Mouse (Mus musculus) kidney, adult 11 months (tissue): ENCODE results near the gene Gm43064.
"Not testable (repeated sequence)": the region's sequence is repeated elsewhere in the genome, so short reads cannot be mapped to it uniquely, and the experiment has no call there.

Source experiments
- DNase-seq: peaks from one replicate; pipeline ENCODE4 v3.0.0; 2022

Gene Gm43064

DNA sequence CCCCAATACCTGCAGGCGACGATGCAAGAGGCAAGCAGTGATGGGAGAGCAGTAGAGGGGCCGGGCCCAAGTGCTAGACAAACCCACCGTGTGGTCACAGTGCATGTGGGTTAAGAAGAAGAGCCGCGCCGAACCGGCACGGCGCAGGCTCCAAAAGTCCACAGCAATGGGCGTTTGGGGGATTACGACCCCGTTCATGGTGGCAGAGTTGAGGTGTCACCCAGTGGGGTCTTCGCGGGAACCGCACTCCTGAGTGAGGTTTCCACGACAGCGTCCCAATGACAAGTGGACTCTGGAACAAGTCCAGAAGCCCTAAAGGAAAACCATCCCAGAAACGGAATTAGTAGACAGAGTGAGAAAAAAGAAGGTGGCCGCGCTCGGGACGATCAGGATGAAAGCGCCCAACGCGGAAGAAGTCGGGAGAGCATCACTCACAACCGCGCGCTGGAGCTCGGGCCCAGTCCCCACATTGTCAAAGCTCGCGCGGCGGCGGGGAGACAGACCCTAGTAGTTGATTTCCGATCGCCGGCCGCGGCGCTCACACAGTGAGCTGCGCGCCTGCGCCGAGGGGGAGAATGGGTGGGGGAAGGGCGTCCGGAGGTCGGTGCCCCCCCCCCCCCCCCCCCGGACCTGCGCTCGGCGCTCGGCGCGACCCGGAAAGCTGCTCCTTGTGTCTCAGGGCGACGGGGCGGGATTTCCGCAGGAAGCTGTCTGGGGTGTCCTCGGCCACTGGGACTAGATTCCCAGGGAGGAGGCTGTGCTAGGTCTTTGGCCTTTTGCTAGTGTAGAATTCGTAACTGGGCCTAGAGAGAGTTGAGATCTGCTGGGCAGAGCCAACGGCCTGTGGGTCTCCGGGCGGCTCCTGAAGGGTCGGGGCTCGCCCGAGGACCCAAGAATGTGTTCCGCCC, at the start of gene Gm43064, which contains the start of the genes Dclre1b and Ap4b1:
Gene Gm43064, plus strand, starts transcription at position 683 of the 908 bp plus-strand sequence.
Gene Dclre1b, minus strand, starts transcription at position 554 of the 908 bp plus-strand sequence.
Gene Ap4b1, plus strand, starts transcription at position 630 of the 908 bp plus-strand sequence.
- peak; percentile 86 for DNase-seq

DNA sequence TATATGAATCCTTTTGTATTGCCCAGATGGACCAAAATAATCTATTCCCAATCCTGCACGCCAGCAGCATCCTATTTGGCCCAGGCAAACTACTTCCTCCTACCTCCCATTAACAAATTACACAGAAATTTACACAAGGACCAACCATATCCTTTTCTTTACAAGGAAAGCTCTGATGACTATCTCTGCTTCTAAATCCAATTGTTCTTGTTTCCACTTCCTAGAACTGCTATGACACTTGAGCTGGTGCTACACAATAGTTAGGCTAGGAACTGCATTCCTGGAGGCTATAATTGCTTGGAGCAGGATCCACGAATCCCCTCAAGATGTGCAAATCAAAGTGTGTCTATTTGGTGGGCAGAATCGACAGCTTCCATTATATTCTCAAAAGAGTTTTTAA, 42.6 kb upstream of the Gm43064 start:
- DNase-seq = no peak

DNA sequence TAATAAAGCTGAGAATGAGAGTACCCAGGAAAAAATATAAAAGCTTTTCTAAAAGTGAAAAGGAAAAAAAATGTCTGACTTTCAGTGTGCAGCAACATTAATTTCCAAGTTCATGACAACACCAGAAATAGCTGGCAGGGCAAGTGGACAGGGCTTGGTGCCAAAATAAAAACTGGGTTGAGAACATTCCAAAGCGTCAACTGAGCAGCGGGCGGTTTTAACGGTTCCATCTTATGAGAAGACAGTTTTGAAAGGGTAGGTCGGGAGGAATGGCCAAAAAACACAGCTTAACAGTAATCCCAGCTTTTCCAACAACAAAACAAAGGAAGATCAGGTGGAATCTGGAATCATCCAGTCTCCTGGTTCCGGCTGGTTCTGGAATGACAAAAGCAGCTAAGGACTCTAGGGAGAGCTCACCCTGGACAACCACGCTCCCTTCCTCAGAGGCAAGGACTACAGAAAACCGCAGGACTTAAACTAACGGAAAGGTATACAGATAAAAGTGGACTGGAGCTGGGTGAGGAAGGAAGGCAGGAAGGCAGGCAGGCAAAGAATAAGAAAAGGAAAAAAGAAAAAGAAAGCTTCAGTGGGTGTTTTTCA, 37.7 kb upstream of the Gm43064 start:
- peak; percentile 82 for DNase-seq

DNA sequence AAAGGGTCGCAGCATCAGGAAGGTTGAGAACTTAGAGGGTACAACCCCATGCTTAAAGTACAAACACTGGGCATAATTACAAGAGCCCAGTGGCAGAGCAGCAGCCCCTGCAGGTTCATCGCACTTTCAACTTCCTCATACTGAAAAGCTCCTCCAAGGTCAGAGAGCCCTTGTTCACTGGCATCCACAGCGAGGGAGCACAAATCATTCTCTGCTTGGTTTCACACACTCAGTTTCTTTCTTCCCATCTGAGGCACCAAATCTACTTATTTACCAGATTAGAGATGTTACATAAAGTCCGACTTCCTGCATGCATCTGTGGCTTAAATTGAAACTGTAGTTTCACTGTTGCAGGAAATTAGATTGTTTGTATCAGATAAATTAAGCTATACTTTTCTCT, 36.5 kb upstream of the Gm43064 start:
- DNase-seq = peak; percentile 65

DNA sequence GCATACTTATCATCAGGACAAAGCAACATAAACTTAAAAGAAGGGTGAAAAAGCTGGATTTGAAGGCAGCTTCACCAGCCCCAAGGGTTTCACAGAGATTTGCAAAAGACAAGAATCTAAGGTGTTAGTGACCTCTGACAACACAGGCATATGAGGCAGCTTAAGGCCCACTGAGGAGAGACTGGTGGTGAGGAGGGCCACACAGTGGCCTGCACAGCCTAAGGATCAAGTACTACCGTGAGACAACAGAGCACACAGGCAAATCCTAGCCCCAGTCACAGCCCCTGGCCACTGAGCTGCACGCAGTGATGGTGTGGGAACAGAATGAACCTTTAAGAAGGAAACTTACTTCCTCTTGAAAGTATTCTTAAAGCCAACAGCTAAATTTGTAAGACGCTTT, 35.9 kb upstream of the Gm43064 start:
- DNase-seq = no peak

DNA sequence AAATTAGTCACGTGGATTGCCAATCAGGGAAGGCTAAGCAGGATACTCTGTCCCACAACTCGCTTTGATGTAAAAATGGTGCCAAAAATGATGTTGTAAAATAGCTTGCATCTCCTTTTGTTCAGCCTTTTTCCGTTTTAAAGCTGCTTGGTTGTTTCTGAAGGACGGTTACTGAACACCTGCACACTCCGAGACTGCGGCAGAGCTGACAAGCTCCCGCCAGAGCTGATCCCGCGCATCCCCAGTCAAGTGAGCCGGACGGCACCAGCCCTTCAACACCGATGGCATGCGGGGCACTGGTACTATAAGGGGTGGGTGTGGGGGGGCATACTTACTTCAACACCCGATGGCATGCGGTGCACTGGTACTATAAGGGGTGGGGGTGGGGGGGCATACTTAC, 35.4 kb upstream of the Gm43064 start:
- no peak for DNase-seq

DNA sequence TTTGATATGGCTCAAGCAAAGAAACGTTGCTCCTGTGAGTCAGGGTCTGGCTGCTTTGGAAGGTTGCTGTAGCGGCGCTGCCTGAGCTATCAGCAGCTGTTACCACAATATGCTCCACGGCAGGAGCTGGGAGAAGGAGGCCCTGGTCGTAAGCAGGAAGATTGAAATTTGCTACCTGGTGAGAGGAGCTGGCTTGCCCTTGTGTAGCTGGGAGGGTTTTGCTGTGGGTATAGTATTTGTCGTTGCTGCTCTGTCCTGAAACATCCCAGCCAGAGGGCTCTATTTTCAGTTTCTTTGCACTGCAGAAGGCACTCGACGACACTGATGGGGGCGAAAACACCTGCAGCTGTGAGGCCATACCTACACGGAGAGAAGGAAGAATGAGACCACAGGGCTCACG, 31.4 kb upstream of the Gm43064 start:
- no peak for DNase-seq

DNA sequence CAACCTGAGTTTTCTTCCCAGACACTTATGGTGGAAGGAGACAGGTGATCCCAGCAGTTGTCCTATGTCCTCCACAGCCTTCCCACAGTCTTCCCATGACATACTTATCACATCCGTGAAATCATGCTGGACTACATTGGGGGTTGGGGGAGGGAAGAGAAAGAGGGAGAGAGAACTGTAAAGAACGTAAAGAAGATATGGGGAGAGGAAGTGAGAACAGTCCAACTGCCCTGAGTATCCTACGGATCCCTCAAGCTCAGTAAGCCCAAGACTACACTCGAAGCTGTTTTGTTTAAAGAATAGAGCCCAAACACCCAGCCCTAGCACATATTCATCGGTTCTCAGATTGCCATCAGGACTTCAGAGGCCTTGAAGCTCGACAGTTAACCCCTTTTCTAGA, 30.7 kb upstream of the Gm43064 start:
- DNase-seq = no peak

DNA sequence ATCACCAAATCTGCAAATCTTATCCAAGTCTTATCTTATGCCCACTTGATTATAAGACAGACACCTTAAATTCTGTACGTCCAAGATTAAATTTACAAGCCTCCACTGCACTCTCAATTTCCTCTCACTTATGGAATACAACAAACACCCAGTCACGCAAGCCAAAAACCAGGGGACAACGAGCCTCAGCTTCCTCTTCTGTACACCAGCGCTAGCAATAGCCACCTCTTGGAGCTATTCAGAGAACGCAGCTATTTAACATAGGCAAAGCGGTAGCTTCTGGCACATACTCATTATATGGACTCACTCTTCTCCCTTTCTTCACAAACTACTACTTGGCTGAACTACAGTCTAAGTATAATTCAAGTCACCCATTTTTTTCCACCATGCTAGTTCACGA, 30.2 kb upstream of the Gm43064 start:
- DNase-seq = no peak

DNA sequence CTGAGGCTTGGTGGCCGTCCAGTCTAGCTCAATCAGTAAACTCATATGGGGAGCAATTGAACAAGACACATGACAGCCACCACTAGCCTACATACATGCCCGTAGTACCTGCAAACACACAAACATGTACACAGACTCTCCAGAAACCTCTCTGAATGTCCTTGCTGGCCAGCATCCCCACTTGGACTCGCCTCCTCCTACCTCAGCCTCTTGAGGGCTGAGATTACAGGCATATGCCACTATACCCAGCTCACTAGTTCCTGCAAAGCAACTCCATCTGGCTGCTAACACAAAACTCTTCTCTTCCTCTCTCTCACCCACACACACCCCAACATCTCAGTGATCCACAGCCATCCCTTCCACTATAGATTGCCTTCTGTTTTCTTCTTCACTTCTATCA, 29.1 kb upstream of the Gm43064 start:
- no peak for DNase-seq

DNA sequence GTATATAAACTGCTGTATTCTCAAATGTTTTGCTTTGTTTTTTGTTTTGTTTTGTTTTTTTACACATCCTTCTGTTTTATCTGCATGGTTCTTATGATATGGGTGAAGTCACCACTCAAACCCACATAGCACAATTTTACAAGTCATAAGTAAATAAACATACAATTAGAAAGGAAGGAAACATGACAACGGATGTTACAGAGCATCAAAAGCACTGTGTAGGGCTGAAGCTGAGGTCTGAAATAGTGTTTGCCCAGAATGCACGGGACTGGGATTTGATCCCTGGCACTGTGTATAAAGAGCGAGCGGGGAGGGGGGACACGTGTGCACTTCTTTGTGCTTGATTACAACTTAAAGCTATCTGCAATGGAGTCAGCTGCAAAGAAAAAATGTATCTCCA, 28.6 kb upstream of the Gm43064 start:
- no peak for DNase-seq

DNA sequence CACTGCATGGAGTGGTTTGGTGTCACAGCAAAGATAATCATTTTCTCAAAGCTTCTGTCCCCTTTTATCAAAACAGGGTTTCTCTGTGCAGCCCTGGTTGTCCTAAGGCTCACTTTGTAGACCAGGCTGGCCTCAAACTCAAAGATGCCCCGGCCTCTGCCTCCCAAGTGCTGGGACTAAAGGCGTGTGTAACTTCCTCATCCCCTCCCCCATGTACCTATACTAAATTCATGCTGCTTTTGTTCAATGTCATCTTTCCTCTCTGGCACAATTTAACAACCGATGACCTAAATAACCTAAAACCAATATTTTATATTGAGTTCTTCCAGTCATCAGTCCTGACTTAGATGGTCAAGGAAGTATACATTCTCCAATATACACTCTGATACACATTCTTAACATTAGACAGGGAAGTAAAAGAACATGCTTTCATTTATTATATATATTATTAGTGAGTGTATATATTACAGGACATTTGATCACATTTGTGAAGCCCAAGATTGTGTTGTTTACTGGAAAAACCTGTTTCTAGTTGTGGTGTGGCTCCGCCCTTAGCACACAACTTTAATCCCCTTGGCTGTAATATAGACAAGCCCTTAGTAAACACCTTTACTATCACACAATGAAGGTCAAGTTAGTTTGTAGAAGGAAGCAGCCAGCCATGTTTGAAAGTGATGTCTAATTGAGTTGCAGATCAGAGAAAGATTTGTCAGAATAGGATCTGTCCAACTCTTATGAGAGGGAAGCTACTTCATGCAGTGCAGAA, 26.3 kb upstream of the Gm43064 start:
- no peak for DNase-seq

DNA sequence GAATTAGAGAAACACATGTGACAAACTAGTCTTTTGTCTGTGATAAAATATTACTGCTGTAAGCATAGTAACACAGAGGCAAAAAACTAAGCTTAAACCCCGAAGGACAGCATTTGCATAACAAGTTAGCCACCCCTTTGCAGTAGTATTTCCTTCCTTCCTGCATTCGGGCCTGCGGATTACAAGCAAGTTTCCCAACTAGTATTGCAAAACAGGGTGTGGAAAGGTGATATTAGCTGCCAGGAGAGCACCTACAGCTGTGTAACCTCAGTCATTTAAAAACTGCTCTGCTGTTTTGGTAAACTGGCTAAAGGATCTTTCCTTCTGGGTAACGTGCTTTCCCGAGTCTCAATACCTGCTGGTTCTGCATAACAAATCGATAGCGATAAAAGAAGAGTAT, 22.1 kb upstream of the Gm43064 start:
- DNase-seq = no peak

DNA sequence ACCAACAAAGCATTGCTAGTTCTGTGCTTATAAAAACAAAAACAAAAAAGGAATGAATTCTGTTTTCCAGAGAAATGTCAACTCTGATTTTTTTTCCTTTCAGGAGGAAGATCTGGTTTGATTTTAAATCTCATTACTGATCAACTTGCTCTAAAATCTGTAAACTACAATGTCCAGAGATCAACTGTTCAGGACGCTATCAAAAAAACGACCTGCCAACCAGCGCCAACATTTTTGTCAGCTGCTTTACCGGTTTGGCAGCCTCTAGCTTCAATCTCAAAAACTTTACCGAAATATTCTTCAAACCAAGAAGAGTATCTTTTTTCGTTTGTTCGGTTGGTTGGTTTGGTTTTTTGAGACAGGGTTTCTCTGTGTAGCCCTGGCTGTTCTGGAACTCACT, 20.3 kb upstream of the Gm43064 start:
- DNase-seq = no peak

DNA sequence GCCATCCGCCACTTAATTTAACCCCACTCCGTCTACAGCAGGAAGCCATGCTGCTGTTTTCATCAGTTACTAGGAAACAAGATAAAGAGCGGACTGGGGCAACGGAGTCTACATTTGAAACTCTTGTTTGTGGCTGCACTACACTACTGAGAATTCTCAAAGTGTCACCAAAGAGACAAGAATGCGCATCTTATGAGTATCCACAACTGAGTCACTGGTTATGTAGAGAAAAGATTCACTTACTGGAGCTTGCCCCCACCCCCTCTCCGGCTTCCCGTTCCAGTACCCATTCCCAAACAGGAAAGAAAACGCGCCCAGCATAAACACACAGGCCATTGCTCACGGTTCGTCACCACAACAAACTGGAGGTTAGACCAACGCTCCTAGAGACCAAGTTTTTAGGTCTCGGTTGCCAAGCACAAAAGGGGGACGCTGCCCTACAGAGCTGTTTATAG, 19.5 kb upstream of the Gm43064 start:
- DNase-seq = peak; percentile 38

DNA sequence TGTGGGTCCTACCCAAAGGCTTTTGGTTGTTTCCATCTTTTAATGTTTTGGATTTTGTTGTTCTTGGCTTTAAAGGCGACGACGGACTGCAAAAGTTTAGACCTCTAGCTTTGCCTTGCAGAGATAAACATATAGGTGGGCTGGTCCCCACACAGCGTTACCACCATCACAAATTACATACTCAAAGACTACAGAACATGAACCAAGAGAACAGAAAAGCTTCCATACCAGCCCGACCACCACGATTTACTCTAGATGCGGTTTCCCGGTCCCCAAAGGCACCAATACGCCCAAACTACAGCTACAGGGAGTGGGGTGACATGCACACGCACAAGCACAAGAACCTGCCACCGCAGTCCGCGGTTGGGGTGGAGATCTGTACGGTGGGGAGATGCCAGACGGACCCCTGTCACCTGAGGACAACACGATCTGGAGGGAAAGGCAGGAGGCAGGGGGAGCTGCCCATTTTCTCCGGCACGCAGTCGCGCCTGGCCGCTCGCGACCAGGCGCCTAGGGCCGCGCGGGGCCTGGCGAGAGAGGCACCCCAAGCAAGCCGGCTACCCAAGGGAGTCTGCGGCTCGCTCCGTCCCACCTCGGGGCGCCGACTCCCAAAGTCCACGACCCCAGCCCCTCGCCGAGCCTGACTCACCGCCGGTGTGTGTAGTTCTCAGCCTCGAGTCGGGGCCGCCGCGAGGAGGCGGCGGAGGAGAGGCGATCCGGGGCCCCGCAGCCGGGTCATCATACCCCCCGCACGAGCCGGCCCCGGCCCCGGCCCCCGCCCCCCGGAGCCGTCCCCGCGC, 18.8 kb upstream of the Gm43064 start:
- no peak for DNase-seq

DNA sequence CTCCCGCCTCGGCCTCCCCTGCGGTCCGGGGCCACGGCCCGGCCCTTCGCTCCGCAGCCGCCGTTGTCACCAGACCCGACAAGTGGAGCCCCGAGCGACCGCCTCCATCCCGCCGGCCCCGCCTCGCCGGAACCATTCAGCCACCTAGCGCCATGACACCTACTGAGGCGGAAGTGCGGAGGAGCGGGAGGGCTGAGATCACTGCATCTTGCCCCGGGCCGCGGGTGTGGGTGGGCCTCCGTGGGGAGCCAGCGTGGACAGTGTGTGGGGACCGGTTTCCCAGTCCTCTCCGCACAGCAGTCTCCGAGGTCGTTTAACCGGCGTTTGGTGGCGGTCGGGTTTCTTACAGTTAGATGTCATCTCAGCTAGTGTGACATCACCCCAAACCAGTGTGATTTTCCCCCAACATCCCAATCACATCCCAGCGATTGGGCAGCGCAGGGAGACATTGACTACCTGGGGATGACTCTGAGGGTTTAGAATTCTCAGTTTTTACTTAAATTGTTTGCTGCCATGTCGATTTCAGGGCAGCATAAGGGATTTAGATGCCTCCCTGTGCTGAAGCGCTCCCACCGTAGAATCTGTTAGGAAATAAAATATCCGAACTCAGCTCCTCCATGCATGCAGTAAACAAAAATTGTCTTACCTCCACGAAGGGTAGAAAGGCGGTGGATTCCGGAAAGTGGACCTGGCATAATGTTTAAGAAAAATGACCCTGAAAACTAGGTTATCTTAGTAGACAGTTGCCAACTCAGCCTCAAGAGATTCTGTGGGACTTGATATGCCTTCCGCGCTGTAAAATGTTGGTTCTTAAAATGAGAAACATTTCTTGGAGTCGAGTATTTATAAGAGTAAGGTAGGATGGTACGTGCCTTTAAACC, 17.9 kb upstream of the Gm43064 start, which contains the start of gene Hipk1:
Gene Hipk1, minus strand, starts transcription at position 334 of the 881 bp plus-strand sequence.
- DNase-seq = peak; percentile 92

DNA sequence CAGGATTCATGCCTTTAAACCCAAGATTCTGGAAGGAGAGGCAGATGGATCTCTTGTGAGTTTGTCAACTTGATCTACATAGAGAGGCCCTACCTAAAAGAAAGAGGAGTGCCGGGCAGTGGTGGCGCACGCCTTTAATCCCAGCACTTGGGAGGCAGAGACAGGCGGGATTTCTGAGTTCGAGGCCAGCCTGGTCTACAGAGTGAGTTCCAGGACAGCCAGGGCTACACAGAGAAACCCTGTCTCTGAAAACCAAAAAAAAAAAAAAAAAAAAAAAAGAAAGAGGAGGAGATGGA, 17.3 kb upstream of the Gm43064 start:
- not testable (repeated sequence) for DNase-seq

DNA sequence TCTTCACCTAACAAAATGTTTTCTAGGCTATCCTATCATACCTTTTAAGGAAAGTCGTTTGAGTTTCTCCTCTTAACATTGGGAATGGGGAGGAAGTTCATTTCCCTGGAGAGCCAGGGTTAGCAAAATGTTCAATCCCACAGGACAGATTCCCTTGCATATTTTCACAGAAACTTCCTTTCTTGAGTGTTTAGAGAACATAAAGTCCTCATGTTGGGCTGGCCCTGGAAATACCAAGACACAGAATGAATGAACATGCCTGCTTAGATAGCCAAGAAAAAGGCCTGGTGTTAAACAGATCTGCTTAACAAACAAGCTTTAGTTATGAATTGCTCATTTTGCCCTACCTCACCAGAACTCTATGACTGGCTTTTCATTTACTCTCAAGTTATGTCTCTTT, 16.8 kb upstream of the Gm43064 start:
- DNase-seq = no peak

DNA sequence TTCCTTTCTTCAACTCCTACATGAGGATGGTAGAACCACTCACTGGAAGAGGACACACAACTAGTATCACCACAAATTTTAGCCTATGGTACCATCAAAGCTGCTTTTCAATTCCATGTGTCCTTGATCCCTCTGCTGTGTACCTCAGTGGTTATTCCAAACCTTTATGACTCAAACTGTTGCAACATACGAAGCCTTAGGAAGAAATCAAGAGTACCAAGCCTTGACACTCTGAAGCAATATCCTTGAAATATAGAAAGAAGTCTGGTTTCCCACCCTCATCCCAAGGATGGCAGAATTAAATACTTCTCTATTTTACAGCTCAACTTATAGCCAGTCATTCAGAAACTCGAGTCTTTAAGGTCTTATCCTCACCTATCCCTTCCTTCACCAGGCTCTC, 13.0 kb upstream of the Gm43064 start:
- no peak for DNase-seq

DNA sequence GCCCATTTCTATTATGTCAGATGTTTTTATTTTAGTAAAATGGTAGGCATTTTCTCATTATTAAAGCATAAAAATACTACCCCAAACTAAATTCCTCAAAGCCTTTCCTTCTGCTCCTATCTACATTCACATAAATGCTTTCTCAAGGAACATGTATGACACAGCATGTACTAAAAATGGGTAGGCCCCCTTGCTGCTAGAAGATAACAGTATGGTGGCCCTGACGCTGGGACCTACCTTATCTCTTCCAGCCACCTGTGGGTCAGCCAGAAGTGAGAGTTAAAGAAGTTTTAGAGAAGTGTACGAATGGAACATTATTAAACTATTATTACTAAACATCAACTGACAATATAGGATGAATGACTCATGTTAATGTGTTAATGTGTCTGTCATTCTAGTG, 9.9 kb upstream of the Gm43064 start:
- DNase-seq = no peak
